Mouse (Mus musculus) fat pad, adult 2 months (tissue): ENCODE measurements around the gene Gm21915.

ENCODE experiments used
- DNase-seq: peaks from one replicate; pipeline ENCODE4 v3.0.0-alpha.2; 2011; ENCODE audit warnings: low read depth, low spot score; ENCODE audit errors: extremely low read depth

The Gm21915 gene

GRCm38 (mm10) chr9:40670313-40670712 is at the start of gene Gm21915:
Gm21915 (plus strand) TSS chr9:40670613.
- DNase-seq = no peak

GRCm38 (mm10) chr9:40622265-40622664 is 48.1 kb upstream of the Gm21915 start:
- DNase-seq = no peak

GRCm38 (mm10) chr9:40622793-40623192 is 47.6 kb upstream of the Gm21915 start:
- DNase-seq = no peak

- no peak for DNase-seq
Observed at GRCm38 (mm10) chr9:40625341-40625740, 45.1 kb upstream of the Gm21915 start.

DNA sequence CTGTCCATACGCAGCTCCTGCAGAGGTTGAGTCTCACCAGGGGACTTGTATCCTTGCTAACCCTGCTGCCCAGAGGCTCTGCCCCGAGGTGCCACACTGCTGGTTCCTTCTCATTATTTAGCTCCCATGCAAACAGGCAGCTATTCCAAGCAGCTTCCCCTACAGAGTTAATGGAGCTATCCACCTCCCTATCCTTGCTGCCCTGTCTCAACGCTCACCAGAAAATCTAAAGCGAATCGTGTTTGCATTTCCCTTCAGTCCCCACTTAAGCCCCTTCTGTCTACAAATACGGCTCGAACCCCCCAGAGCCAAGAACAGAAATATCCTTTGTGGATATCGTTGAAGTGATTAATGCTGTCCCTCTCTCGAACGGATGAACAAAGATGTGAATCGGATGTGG is 43.8 kb upstream of the Gm21915 start:
- no peak for DNase-seq

DNA sequence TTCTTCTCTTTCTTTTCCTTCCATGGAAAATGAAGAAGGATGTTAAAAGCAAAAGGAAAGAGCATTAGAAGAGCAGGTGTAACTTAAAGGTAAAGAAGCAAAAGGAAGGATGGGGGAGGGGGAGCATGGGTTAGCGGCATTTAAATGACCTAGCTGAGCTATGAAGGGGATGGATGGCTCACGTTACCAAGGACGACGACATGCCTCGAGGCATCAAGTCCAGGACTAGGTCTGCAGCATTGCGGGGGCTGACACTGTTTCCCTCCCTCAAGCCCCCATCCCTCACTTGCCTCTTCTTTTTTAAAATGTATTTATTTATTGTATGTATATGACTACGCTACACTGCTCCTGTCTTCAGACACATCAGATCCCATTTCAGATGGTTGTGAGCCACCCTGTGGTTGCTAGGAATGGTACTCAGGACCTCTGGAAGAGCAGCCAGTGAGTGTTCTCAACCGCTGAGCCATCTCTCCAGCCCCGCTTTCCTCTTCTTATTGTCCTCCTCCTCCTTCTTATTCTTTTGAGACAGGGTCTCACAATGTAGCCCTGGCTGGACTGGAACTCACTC is 43.2 kb upstream of the Gm21915 start:
- no peak for DNase-seq

- DNase-seq = no peak
Observed at GRCm38 (mm10) chr9:40628130-40629069, 42.0 kb upstream of the Gm21915 start.

DNA sequence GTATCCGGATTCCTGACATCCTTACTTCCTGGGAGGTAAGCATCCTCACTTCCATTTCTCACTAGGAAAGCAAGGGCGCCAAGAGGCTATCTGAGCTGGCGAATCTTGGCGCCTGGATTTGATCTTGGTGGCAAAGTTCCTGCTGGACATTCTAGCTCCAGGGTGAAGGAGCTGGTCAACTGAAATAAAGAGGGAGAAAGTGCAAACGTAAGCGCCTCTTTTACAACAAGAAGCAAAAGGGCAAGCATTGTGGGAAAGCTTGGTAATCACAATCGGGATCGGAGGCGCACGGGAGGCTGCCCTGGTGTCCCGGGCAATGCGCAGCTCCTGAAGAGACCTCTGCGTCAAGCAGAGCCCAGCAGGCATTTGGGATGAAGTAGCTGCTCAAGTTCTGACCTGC is 41.0 kb upstream of the Gm21915 start:
- DNase-seq = no peak

GRCm38 (mm10) chr9:40631101-40631500 is 39.3 kb upstream of the Gm21915 start:
- no peak for DNase-seq

- DNase-seq = no peak
Observed at GRCm38 (mm10) chr9:40631505-40631904, 38.9 kb upstream of the Gm21915 start.

DNA sequence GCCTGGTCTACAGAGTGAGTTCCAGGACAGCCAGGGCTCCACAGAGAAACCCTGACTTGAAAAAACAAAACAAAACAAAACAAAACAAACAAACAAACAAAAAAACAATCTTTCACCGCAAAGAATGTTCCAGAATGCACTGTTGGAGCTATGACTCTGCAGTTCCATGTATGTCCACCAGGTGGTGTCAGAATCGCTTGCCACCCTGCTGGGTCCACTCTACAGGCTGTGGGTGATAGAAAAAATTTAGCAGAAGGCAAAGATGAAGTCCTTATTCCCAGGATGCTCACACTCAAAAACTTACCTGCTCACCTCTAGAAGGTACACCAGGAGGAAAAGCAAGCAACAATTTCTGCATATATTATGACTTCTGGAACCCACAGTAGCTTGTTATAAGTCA is 34.4 kb upstream of the Gm21915 start:
- no peak for DNase-seq

DNA sequence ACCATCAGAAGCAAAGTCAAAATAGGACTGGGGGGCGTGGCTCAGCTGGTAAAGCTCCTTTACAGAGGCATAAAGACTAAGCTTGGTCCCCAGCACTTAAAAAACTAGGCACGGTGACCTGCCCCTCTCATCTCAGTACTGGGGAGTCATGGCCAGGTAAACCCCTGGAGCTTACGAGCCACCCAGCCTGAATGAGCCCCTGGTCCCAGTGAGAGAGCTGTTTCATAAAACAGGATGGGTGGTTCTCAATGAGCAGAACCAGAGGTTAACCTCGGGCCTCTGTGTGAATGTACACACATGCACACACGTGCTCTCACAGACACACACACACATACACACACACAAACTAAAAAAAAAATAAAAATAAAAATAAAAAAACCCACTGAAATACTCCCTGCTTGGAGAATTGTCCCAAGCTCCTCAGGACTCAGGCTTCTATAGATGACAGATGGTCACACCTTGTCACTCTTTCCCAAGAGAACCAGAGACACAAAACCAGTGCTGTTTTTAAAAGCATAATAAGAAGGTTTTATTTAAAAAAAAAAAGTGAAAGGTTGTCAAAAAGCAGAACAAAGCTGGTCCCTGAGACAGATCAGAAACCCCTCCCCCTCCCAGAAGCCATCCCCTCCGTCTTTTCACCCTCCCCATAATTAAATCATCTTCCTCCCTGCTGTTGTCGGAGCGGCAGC is 32.6 kb upstream of the Gm21915 start:
- DNase-seq = no peak

- DNase-seq = no peak
Observed at GRCm38 (mm10) chr9:40638394-40639049, 31.9 kb upstream of the Gm21915 start.

- DNase-seq = no peak
Observed at GRCm38 (mm10) chr9:40639536-40640187, 30.8 kb upstream of the Gm21915 start.

DNA sequence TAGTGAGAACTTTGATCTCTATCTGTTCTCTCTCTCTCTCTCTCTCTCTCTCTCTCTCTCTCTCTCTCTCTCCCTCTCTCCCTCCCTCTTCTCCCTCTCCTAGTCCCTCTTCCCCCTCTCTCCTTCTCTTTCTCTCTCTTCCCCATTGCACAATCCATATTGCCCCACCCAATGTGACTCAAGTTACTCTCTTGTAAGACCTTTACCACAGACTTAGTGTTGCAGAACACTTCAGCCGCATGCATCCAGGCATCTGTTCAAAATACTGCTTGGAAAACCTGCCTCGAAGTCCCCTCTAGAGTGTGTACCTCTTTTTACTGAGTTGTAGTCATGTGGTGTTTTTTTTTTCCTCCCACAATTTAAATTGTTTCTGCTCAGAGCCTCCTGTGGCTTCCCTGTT is 29.1 kb upstream of the Gm21915 start:
- peak; percentile 51 for DNase-seq

GRCm38 (mm10) chr9:40642470-40643220 is 27.8 kb upstream of the Gm21915 start:
- DNase-seq = no peak

GRCm38 (mm10) chr9:40649444-40649843 is 21.0 kb upstream of the Gm21915 start:
- DNase-seq = peak; percentile 94

GRCm38 (mm10) chr9:40649983-40650382 is 20.4 kb upstream of the Gm21915 start:
- DNase-seq = no peak

DNA sequence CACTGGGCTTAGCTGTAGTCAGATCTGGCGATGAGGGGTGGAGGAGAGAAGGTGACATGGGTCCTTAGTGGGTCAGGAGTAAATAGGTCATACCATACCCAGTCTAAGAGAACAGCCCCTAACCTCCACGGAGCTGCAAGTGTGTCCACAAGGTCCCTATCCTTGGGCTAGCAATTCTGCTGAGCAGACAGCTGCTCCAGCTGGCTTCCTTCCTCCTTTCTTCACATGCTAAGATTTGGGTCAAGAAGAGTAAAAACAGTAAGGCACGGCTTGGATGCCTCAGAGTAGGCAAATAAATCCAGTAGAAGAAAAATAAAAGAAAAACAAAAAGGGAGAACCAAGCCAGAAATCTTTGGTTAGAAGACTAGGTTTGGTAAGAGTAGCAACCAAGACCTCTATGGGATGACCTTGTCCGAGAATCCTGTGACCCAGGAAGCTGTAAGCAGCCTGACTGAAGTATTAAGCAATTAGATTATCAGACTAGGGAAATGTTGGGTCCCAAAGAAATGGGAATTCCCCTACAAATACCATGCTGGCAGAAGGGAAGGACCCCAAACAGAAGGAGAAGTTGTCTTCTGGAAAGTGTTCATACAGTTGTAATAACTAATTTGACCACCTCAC is 19.1 kb upstream of the Gm21915 start:
- no peak for DNase-seq

DNA sequence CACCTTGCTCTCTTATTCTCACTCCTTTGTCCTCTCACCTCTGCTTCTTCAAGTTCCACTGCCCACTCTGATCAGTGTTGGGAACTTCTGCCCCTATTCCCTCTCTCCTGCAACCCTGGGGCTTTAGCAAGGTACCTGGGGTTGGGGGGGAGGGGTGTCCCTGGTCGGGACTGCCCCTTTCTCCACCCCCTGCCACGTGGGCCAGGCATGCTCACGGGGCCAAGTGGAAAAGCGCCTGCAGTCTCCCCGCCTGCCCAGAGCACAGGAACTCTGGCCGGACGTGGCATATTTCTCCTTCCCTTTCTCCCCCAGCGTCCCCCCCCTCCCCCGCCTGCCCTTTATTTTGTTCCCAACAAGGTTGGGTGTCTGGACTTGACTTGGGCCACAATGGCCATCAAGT is 17.7 kb upstream of the Gm21915 start:
- no peak for DNase-seq
